Mouse (Mus musculus): Measurements from ENCODE around the gene Fkbp10. TPM values are rescaled to one million over a fixed set of nuclear protein-coding genes. Genes with fewer than 3 reads are reported as not detected.

Gene Fkbp10
- polyA plus RNA-seq, 1 experiment from 2014 or later: 48.0 TPM

GRCm38 (mm10) chr11:100421537-100421936 is 6.0 kb downstream of the Fkbp10 start:
- Histone ChIP-seq H3K9ac (replicated peaks) (no peak overlapping the region), H3K27ac (replicated peaks) (no peak overlapping the region), H3K36me3 (no peaks in the 10 kb centered on the region), H3K27me3 (peaks cover 10% of the 10 kb centered on the region), H3K9me3 (no peaks in the 10 kb centered on the region), H3K4me3 (no peak overlapping the region), H3K4me1 (peaks cover 5% of the 10 kb centered on the region; the same call in 1 of the 2 replicates), H3K4me2 (replicated peaks) (no peak overlapping the region)
- WGBS: 66% methylated on average over 8 of the region's 8 CpGs
- ATAC-seq (ENCODE audit: low FRiP score, low read depth): no peak

- H3K9ac ChIP-seq (replicated peaks): peak overlapping the region; percentile 4; the same call in 1 of the 2 replicates
- peaks cover 5% of the 10 kb centered on the region; the same call in 1 of the 2 replicates for H3K4me1 ChIP-seq
- WGBS: 89% methylated on average over 7 of the region's 7 CpGs
- H3K36me3 ChIP-seq: no peaks in the 10 kb centered on the region
- H3K4me2 ChIP-seq (replicated peaks): no peak overlapping the region
- H3K9me3 ChIP-seq: no peaks in the 10 kb centered on the region
- H3K4me3 ChIP-seq: no peak overlapping the region
- no peak for ATAC-seq (ENCODE audit: low FRiP score, low read depth)
- no peak overlapping the region for H3K27ac ChIP-seq (replicated peaks)
- H3K27me3 ChIP-seq: no peaks in the 10 kb centered on the region
Observed at GRCm38 (mm10) chr11:100423836-100424235, 8.3 kb downstream of the Fkbp10 start.

- peaks cover 17% of the 10 kb centered on the region for H3K36me3 ChIP-seq
- no peak overlapping the region for H3K4me3 ChIP-seq
- H3K4me2 ChIP-seq (replicated peaks): no peak overlapping the region
- peaks cover 5% of the 10 kb centered on the region; the same call in 1 of the 2 replicates for H3K4me1 ChIP-seq
- H3K9ac ChIP-seq (replicated peaks): 0 out of 2 replicates have a peak overlapping the region, but pooled peaks have one; percentile 20
- H3K27ac ChIP-seq (replicated peaks): no peak overlapping the region; the same call in 1 of the 2 replicates
- no peaks in the 10 kb centered on the region for H3K27me3 ChIP-seq
- WGBS: 31% methylated on average over 7 of the region's 7 CpGs
- ATAC-seq (ENCODE audit: low FRiP score, low read depth): no peak
- no peaks in the 10 kb centered on the region for H3K9me3 ChIP-seq
Observed at GRCm38 (mm10) chr11:100425851-100426250, 10.4 kb downstream of the Fkbp10 start.

GRCm38 (mm10) chr11:100426820-100427219 is 11.3 kb downstream of the Fkbp10 start:
- no peaks in the 10 kb centered on the region for H3K27me3 ChIP-seq
- H3K27ac ChIP-seq (replicated peaks): no peak overlapping the region
- ATAC-seq (ENCODE audit: low FRiP score, low read depth): no peak
- no peaks in the 10 kb centered on the region for H3K9me3 ChIP-seq
- peaks cover 21% of the 10 kb centered on the region for H3K36me3 ChIP-seq
- H3K4me3 ChIP-seq: no peak overlapping the region
- WGBS: 95% methylated on average over 3 of the region's 3 CpGs
- no peak overlapping the region for H3K9ac ChIP-seq (replicated peaks)
- H3K4me1 ChIP-seq: peaks cover 5% of the 10 kb centered on the region; the same call in 1 of the 2 replicates
- no peak overlapping the region for H3K4me2 ChIP-seq (replicated peaks)

GRCm38 (mm10) chr11:100428612-100429199 is 13.2 kb downstream of the Fkbp10 start:
- Histone ChIP-seq H3K4me3 (no peak overlapping the region), H3K4me1 (peaks cover 5% of the 10 kb centered on the region; the same call in 1 of the 2 replicates), H3K9ac (replicated peaks) (no peak overlapping the region), H3K4me2 (replicated peaks) (no peak overlapping the region), H3K27me3 (no peaks in the 10 kb centered on the region), H3K36me3 (peaks cover 33% of the 10 kb centered on the region), H3K27ac (replicated peaks) (no peak overlapping the region), H3K9me3 (no peaks in the 10 kb centered on the region)
- no peak for ATAC-seq (ENCODE audit: low FRiP score, low read depth)
- 86% methylated on average over 9 of the region's 9 CpGs for WGBS

GRCm38 (mm10) chr11:100430052-100430451 is 14.6 kb downstream of the Fkbp10 start:
- 92% methylated on average over 7 of the region's 7 CpGs for WGBS
- no peak overlapping the region for H3K4me2 ChIP-seq (replicated peaks)
- H3K27me3 ChIP-seq: no peaks in the 10 kb centered on the region
- H3K4me1 ChIP-seq: peaks cover 5% of the 10 kb centered on the region; the same call in 1 of the 2 replicates
- no peak overlapping the region for H3K27ac ChIP-seq (replicated peaks)
- no peak for ATAC-seq (ENCODE audit: low FRiP score, low read depth)
- H3K36me3 ChIP-seq: peaks cover 33% of the 10 kb centered on the region
- no peak overlapping the region for H3K4me3 ChIP-seq
- no peak overlapping the region for H3K9ac ChIP-seq (replicated peaks)
- no peaks in the 10 kb centered on the region for H3K9me3 ChIP-seq

- Histone ChIP-seq H3K36me3 (peaks cover 47% of the 10 kb centered on the region), H3K9me3 (no peaks in the 10 kb centered on the region), H3K9ac (replicated peaks) (no peak overlapping the region), H3K27me3 (no peaks in the 10 kb centered on the region), H3K4me1 (no peaks in the 10 kb centered on the region), H3K27ac (replicated peaks) (no peak overlapping the region), H3K4me2 (replicated peaks) (no peak overlapping the region), H3K4me3 (no peak overlapping the region)
- WGBS: 95% methylated on average over 5 of the region's 5 CpGs
- ATAC-seq (ENCODE audit: low FRiP score, low read depth): no peak
Observed at GRCm38 (mm10) chr11:100432002-100432401, 16.5 kb downstream of the Fkbp10 start.

GRCm38 (mm10) chr11:100435678-100436246 is 20.3 kb downstream of the Fkbp10 start:
- no peaks in the 10 kb centered on the region for H3K27me3 ChIP-seq

GRCm38 (mm10) chr11:100437901-100438300 is 22.4 kb downstream of the Fkbp10 start:
- WGBS: 63% methylated on average over 1 of the region's 1 CpGs
- no peaks in the 10 kb centered on the region for H3K27me3 ChIP-seq
- H3K4me3 ChIP-seq: no peak overlapping the region
- no peak overlapping the region for H3K27ac ChIP-seq (replicated peaks)
- H3K4me1 ChIP-seq: peaks cover 18% of the 10 kb centered on the region
- ATAC-seq (ENCODE audit: low FRiP score, low read depth): no peak
- no peaks in the 10 kb centered on the region for H3K9me3 ChIP-seq
- H3K9ac ChIP-seq (replicated peaks): no peak overlapping the region
- no peak overlapping the region for H3K4me2 ChIP-seq (replicated peaks)
- peaks cover 27% of the 10 kb centered on the region for H3K36me3 ChIP-seq

More at GRCm38 (mm10) chr11:100435678-100436246, 20.3 kb downstream of the Fkbp10 start:
- H3K4me2 ChIP-seq (replicated peaks): no peak overlapping the region
- H3K9ac ChIP-seq (replicated peaks): no peak overlapping the region
- H3K4me1 ChIP-seq: peaks cover 11% of the 10 kb centered on the region; the same call in 1 of the 2 replicates
- ATAC-seq (ENCODE audit: low FRiP score, low read depth): no peak
- H3K9me3 ChIP-seq: no peaks in the 10 kb centered on the region
- peaks cover 36% of the 10 kb centered on the region for H3K36me3 ChIP-seq
- 40% methylated on average over 9 of the region's 9 CpGs for WGBS
- no peak overlapping the region for H3K27ac ChIP-seq (replicated peaks)
- no peak overlapping the region for H3K4me3 ChIP-seq

GRCm38 (mm10) chr11:100440691-100441522 is 25.4 kb downstream of the Fkbp10 start:
- no peaks in the 10 kb centered on the region for H3K27me3 ChIP-seq

GRCm38 (mm10) chr11:100441797-100442196 is 26.3 kb downstream of the Fkbp10 start, which contains the start of the genes Nt5c3b and Klhl10:
Gene Nt5c3b, minus strand, starts transcription at chr11:100441808.
Gene Klhl10, plus strand, starts transcription at chr11:100441917.
- Histone ChIP-seq H3K4me2 (replicated peaks) (peak within 1 kb of the TSS; percentile 89), H3K9me3 (no peaks in the 10 kb centered on the region), H3K4me1 (peaks cover 18% of the 10 kb centered on the region), H3K9ac (replicated peaks) (peak within 1 kb of the TSS; percentile 90), H3K4me3 (peak within 1 kb of the TSS; percentile 72), H3K27me3 (no peaks in the 10 kb centered on the region), H3K36me3 (peaks cover 8% of the 10 kb centered on the region; the same call in 1 of the 2 replicates), H3K27ac (replicated peaks) (peak within 1 kb of the TSS; percentile 22; the same call in 1 of the 2 replicates)
- 89% methylated on average over 8 of the region's 8 CpGs for WGBS
- no peak for ATAC-seq (ENCODE audit: low FRiP score, low read depth)

More at GRCm38 (mm10) chr11:100440691-100441522, 25.4 kb downstream of the Fkbp10 start:
- Histone ChIP-seq H3K4me3 (peak overlapping the region; percentile 72), H3K9ac (replicated peaks) (peak overlapping the region; percentile 90), H3K4me2 (replicated peaks) (peak overlapping the region; percentile 89), H3K9me3 (no peaks in the 10 kb centered on the region), H3K27ac (replicated peaks) (peak overlapping the region; percentile 22; the same call in 1 of the 2 replicates), H3K36me3 (peaks cover 14% of the 10 kb centered on the region), H3K4me1 (peaks cover 18% of the 10 kb centered on the region)
- peak; percentile 95 for ATAC-seq (ENCODE audit: low FRiP score, low read depth)
- WGBS: 1% methylated on average over 52 of the region's 52 CpGs

Measured in midbrain, embryonic 12.5 days (tissue).